Mouse (Mus musculus) WW6 (cell line): Measurements from ENCODE around the gene Sfswap.
A peak's percentile ranks its signal among the peaks of the same experiment; 100 is the strongest.
"Not testable (repeated sequence)": the region's sequence is repeated elsewhere in the genome, so short reads cannot be mapped to it uniquely, and the experiment has no call there.

Experiments used
- DNase-seq: peaks from one replicate; pipeline ENCODE4 v3.0.0-alpha.2; 2013; ENCODE audit warnings: low read depth, low spot score

Sfswap gene

GRCm38 (mm10) chr5:129584583-129585541 is 83.8 kb downstream of the Sfswap start:
- no peak for DNase-seq

DNA sequence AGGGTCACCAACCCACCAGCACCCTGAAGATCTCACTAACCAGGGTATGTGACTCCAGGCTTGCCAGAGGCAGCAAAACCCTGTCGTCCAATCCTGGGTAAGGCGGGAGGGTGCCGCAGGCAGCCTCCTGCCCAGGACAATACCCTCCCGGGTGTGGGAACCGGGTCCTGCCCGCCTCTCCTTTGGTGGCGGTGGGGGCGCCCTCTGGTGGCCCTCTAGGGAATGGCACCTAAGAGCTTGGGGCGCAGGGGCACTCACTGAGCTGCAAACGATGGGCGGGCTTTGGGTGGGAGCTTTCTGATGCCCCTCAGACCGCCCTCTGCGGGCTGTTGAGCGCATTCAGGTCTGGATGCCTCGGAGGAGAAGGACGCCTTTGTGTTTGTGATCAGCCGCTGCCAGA is 85.0 kb downstream of the Sfswap start:
- DNase-seq, result peak; percentile 70

DNA sequence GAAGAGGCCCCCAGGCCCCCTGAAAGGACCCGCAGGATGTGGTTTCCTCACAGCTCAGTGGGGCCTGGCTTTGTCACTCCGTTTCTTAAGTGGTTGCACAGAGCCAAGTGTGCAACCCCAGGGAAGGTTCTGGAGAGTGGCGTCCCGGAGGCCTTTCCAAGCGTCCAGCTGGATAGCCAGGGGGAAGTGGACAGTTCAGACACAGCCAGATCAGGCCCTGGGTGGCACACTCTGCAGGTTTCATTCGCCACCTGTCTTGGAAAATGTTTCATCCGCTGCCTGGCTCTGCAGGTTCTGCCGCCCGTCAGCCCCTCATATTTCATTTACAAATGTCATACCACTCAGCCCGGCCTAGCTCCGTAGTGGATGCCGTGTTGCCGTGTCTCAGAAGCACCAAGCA is 85.5 kb downstream of the Sfswap start:
- no peak for DNase-seq

DNA sequence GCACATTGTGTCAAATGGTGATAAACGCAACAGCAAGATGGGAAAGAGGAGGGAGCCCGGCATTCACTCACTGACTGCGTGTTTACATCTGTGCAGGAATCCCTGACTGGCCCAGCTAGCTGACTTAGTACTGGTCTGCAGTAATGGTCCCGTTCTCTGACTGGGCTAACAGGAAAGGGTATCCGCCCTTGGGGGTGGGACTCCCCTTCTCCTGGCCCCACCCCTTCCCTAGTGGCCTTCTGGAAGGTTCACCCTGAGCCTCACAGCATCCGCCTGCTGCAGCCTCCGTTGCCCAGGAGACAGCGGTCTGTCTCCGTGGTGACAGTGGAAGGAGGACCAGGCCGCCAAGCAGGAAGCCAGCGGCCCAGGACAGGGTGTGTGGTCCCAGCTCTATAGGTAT is 89.9 kb downstream of the Sfswap start:
- no peak for DNase-seq

DNA sequence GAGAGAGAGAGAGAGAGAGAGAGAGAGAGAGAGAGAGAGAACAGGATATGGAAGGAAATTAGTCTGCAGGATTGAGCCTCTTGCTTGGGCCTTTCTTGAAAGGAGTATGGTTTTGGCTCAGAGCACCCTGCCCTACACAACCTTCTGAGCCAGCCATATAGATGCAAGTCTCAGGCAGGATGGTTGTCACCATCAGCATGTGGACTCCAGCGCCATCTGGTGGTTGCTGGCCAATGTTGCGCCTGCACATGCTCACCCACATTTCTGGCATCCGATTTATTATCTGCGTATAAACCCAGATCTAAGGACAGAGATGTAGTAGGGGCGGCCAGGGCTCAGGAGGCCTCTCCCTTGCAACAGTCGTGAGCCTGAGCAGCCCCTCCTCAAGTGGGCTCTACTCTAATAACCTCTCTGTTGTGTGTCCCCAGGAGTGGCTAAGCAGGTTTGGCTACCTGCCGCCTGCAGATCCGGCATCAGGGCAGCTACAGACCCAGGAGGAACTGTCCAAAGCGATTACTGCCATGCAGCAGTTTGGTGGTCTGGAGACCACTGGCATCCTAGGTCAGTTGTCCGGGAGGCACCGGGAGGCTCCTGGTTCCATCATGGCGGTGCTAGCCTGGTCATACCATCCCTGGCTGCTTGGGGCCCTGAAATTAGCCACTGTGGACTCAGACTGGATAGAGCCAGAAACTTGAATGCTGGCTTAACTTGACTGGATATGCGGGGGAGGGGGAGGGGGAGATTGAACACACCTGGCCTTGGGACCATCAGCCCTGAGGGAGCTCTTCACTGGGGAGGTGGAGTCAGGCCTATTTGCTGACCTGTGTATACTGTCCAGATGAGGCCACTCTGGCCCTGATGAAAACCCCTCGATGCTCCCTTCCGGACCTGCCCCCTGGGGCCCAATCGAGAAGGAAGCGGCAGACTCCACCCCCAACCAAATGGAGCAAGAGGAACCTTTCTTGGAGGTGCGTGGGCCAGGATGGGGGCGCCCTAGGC is 93.4 kb downstream of the Sfswap start:
- no peak for DNase-seq

- no peak for DNase-seq
Observed at GRCm38 (mm10) chr5:129602071-129602487, 101.1 kb downstream of the Sfswap start.

DNA sequence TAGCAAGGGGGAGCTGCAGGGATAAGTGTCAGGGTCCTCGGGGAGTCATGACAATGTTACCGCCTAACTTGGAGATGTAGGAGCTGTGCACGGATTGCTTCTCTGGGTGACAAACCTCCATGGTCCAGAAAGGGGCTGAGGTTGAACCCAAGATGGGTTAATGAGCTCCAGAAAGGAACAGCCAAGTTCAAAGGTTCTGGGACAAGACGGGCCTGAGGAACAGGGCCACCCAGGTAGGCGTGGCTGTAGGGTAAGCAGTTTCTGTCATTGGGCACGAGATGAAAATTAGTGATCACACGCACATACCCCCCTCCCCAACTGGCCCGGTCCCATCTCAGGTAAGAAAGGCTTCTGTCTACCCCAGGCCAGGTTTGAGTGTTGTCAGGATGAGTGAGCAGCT is 106.5 kb downstream of the Sfswap start:
- no peak for DNase-seq

DNA sequence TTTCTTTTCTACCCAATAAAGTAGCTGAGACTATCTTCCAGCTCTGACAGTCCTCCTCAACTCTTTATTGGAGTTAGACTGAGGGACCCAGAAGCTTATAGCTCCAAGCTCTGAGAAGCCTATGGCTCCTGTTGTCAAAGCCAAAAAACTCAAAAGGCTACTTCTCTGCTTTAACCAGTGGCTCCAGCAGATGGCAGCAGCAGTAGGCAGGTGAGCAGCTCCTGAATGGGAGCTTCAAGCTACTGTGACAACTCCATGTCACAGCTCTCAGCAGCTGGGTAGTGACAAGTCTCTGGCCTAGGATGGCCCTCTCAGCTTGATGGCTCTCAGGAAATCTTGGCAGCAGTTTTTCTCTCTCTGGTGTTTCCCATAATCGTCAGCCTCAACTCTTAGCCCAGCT is 110.0 kb downstream of the Sfswap start:
- no peak for DNase-seq

DNA sequence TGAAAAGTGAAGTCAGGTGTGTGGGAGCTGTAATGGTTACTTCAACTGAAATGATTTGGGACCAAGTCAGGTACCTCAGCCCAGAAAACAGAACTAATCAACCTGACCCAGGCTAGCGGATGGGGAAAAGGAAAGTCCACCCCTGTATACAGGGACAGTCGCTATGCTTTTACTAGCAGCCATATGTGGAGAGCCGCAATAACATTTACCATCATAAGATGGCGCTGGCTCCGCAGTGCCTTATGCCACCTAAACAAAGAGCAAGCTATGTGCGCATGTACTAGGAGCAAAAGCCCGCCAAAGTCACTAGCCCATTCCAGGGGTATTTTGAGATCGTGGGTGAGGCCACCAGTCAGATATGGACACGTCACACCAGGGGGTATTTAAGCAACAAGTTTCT is 119.6 kb downstream of the Sfswap start:
- not testable (repeated sequence) for DNase-seq
